In the genomic region with DNA sequence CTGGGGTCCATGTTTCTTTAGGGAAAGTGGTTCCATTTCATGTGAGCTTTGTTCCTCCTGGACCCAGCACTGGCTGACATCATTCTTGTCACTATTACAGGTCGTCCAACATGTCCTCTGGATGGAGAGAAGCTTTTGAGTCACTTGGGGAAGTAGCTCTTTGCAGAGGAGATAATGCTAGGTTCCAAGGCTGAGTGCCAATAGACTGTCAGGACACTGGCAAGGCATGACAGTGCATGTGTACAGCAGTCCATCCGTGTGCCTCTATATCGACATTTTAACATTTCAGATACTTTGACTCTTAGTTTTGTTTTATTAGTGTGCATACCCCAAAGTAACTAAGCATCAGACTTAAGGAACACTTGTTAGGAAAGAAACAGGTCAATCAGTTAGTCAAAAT, we compare ENCODE assay signal across 17 mouse cellular contexts.
"Had no signal": no experiment of that assay in that cellular context is flagged by ENCODE, and none has a peak within 500 bp of the region (broad histone marks: within the 10 kb centered on the region; RNA-seq: fewer than 3 reads in every experiment).

No protein-coding gene starts in this region.

- H3K36me3 ChIP-seq: lung, embryonic 15.5 days; midbrain, embryonic 15.5 days; stomach, embryonic 15.5 days had no signal

- H3K4me2 ChIP-seq: lung, embryonic 15.5 days; midbrain, embryonic 11.5 days; midbrain, embryonic 13.5 days; midbrain, embryonic 15.5 days; neural tube, embryonic 12.5 days; stomach, embryonic 15.5 days had no signal

- H3K4me1 ChIP-seq: megakaryocyte, embryonic 14.5 days had no signal

- H3K27me3 ChIP-seq: lung, embryonic 15.5 days; midbrain, embryonic 13.5 days; midbrain, embryonic 15.5 days; neural tube, embryonic 12.5 days; stomach, embryonic 15.5 days had no signal

- DNase-seq: lung, adult 2 months; lung, postnatal 14 days; lung, postnatal 36 days; right cerebral cortex, postnatal 14 days; thymus, adult 2 months; thymus, postnatal 25 days; thymus, postnatal 4 days had no signal

- H3K4me3 ChIP-seq: lung, embryonic 15.5 days; megakaryocyte, embryonic 14.5 days; midbrain, embryonic 13.5 days; midbrain, embryonic 15.5 days; neural tube, embryonic 12.5 days; stomach, embryonic 15.5 days had no signal

- ATAC-seq: lung, postnatal 0 days; midbrain, embryonic 13.5 days; midbrain, embryonic 15.5 days had no signal

- H3K9me3 ChIP-seq: lung, embryonic 15.5 days; midbrain, embryonic 15.5 days; neural tube, embryonic 12.5 days; stomach, embryonic 15.5 days had no signal

- H3K9ac ChIP-seq: lung, embryonic 15.5 days; midbrain, embryonic 13.5 days; midbrain, embryonic 15.5 days; neural tube, embryonic 12.5 days; stomach, embryonic 15.5 days had no signal

- H3K27ac ChIP-seq: lung, embryonic 15.5 days; macrophage; midbrain, embryonic 13.5 days; midbrain, embryonic 15.5 days; neural tube, embryonic 12.5 days; stomach, embryonic 15.5 days; stomach, postnatal 0 days had no signal
